Mouse (Mus musculus): Measurements from ENCODE around the gene Kantr.
"Not testable (repeated sequence)": the region's sequence is repeated elsewhere in the genome, so short reads cannot be mapped to it uniquely, and the experiment has no call there.

Gene Kantr

GRCm38 (mm10) chrX:152326996-152327688 lies at the start of gene Kantr:
Gene Kantr (minus strand): TSS chrX:152327495.
- CTCF ChIA-PET: no interaction called here

GRCm38 (mm10) chrX:152368397-152369273 lies 41.3 kb upstream of the Kantr start, which contains the start of gene Gpr173:
Gene Gpr173 (minus strand): TSS chrX:152368704.
- CTCF ChIA-PET: no interaction called here

DNA sequence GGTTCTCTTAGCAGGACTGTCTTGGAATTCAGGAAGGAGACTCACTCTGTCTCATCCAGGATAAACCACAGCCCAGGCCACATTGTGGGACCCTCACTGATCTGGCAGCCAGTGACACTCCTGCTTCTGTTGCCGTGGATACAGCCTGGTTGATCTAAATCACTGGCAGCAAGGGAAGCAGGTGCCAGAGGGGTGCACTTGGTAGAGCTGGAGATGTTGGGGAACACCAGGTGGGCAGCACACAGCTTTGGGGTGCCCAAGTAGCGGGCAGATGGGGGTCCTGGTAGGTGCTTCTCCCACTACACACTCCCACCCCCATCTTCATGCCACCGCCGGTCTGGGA lies 40.7 kb upstream of the Kantr start:
- CTCF ChIA-PET: no interaction called here

- CTCF ChIA-PET: no interaction called here
These were observed 39.1 kb upstream of the Kantr start for GRCm38 (mm10) chrX:152366418-152366817.

GRCm38 (mm10) chrX:152352553-152353153 lies 25.4 kb upstream of the Kantr start:
- CTCF ChIA-PET: no interaction called here

- CTCF ChIA-PET: interaction anchor here (1.1 kb wide), 1 partner anchor 23 kb away, joined by 3 read pairs; no protein-coding TSS in a partner anchor
These were observed 19.7 kb upstream of the Kantr start for GRCm38 (mm10) chrX:152347041-152347440.

GRCm38 (mm10) chrX:152346587-152346986 lies 19.3 kb upstream of the Kantr start:
- CTCF ChIA-PET: interaction anchor here (1.1 kb wide), 1 partner anchor 23 kb away, joined by 3 read pairs; no protein-coding TSS in a partner anchor

- CTCF ChIA-PET: interaction anchor here (0.7 kb wide), 1 partner anchor 11 kb away, joined by 3 read pairs; no protein-coding TSS in a partner anchor
These were observed 15.6 kb upstream of the Kantr start for GRCm38 (mm10) chrX:152342903-152343302.

GRCm38 (mm10) chrX:152342358-152342901 lies 15.1 kb upstream of the Kantr start, which contains the start of gene Tspyl2:
Gene Tspyl2 (minus strand): TSS chrX:152342425.
- CTCF ChIA-PET: no interaction called here

DNA sequence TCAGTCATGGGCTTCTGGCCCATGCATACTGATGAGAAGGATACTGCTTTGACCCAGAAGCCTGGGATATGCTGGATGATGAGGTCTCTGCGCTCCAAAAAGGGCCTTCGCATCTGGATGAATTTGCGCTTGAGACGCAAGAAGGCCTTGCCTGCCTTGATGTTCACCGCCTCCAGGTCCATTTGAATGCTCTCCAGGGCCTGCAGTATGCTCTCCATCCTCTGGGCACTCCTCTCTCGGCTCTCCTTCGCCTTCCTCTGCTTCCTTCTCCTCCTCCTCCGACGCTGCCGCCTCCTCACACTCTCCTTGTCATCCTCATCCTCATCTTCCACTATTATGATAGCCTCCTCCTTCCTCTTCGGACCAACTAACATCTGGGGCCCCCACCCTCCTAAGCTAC lies 14.2 kb upstream of the Kantr start:
- CTCF ChIA-PET: no interaction called here

DNA sequence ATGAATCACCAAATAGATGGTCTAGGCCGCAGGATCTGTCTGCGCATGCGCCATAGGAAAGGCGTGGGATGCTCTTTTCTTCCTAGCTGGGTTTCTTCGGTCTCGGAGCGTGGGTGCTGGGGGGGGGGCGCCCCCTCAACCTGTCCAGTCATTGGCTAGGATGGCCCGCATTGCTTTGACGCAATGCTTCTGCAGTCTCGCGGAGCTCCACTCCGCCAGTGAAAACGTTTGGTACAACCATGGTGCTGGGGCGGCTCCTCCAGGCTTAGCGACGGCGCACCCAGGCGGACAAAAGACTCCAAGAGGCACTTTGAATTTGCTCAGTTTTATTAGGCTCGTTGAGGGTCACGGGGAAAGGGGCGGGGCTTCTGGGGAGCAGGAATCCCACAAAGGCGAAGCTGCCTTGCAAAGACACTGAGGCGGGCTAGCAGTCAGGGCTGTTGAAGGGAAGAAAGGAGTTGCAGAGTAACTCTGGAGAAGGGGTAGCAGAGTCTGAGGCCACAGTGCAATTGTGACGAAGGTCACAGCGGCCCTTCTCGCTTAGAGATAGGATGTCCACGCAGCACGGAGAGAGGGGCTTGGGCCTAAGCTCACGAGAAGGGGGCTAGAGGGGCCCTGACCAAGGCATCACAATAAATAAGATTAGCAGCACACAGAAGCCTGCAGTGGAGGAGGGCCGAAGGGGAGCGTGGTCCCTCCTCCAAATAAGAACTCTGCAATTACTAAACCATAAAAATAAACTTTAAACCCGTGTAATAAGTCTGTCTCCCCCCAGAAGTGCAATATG lies 9.4 kb upstream of the Kantr start:
- CTCF ChIA-PET: interaction anchor here (0.6 to 0.7 kb wide), 2 partner anchors 75 to 104 kb away, joined by 4 to 7 read pairs; no protein-coding TSS in a partner anchor

DNA sequence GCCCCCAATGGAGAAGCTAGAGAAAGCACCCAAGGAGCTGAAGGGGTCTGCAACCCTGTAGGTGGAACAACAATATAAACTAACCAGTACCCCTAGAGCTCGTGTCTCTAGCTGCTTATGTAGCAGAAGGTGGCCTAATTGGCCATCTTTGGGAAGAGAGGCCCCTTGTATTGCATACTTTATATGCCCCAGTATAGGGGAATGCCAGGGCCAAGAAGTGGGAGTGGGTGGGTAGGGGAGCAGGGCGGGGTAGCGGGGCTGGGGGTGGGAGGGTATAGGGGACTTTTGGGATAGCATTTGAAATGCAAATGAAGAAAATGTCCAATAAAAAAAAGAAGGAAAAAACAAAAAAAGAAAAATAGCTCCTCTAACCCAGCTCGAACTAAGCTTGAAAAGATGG lies 8.8 kb upstream of the Kantr start:
- CTCF ChIA-PET: interaction anchor here (0.6 kb wide), 1 partner anchor 104 kb away, joined by 7 read pairs; no protein-coding TSS in a partner anchor

DNA sequence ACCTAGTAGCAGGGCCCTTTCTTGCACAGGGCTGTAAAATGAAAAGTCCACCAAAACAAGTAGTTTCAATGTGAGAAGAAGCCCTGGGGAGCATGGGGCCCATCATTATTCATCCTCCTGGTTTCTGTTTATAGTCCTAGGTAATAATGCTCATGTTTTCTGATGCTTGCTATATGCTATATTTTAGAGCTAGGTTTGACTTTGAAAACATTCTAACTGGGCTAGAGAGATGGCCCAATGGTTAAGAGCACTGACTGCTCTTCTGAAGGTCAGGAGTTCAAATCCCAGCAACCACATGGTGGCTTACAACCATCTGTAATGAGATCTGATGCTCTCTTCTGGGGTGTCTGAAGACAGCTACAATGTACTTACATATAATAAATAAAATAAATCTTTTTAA lies 2.1 kb upstream of the Kantr start:
- CTCF ChIA-PET: interaction anchor here (0.7 kb wide), 1 partner anchor 14 kb away, joined by 3 read pairs; no protein-coding TSS in a partner anchor

GRCm38 (mm10) chrX:152327689-152328052 lies 376 bp upstream of the Kantr start:
- CTCF ChIA-PET: no interaction called here

GRCm38 (mm10) chrX:152323584-152323983 lies 3.7 kb downstream of the Kantr start:
- CTCF ChIA-PET: no interaction called here

DNA sequence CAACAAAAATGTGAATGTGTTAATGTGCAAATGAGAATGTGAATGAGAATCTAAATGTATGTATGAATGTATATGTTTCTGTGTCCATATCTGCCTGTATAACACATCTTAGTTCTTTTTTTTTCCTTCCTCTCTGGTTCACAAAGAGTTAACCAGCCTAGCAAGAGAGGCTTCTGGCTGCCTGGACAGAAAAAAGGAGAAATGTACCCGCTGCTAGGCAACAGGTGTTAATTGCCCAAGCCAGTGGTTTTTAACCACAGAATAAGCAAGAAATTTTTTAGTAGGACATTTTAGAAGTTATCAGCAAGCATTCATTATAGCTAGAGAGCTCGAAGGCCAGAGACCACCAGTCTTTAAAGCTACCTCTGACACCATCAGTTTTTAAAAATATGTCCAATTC lies 4.5 kb downstream of the Kantr start:
- CTCF ChIA-PET: no interaction called here

DNA sequence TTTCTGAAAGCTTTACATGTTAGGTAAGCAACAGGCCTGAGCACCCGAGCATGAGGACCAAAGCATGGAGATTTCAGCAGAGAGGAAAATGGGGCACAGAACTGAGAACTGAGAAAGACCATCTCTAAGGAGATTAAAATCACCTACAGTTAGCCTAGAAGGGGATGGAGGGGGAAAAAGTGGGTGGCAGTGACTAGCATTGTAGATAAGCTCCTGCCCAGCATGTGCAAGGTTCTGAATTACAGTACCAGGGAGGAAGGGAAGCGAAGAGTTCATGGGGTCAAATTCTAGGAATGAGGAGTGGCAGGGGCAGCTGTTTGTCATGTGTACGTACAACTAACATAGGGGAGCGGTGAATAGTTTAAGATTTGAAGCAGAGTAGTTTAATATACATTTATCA lies 6.8 kb downstream of the Kantr start:
- CTCF ChIA-PET: no interaction called here

GRCm38 (mm10) chrX:152307942-152308341 lies 19.4 kb downstream of the Kantr start:
- CTCF ChIA-PET: no interaction called here

DNA sequence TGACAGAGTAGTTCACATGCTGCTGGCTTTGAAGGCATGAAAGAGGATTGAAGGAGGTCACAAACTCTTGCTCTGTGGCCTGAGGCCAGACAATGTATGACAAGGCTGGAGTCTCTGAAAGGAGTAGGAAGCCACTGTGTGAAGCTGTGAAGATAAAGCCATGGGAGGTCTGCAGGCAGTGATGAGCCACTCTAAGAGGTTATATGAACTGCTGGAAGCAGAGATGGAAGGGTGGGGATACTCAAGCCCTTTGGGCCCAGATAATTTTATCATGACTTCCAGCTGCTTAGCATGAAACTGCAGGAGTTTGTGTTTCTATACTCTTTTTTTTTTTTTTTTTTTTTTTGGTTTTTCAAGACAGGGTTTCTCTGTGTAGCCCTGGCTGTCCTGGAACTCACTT lies 19.9 kb downstream of the Kantr start:
- CTCF ChIA-PET: no interaction called here

GRCm38 (mm10) chrX:152306224-152306623 lies 21.1 kb downstream of the Kantr start:
- CTCF ChIA-PET: no interaction called here

DNA sequence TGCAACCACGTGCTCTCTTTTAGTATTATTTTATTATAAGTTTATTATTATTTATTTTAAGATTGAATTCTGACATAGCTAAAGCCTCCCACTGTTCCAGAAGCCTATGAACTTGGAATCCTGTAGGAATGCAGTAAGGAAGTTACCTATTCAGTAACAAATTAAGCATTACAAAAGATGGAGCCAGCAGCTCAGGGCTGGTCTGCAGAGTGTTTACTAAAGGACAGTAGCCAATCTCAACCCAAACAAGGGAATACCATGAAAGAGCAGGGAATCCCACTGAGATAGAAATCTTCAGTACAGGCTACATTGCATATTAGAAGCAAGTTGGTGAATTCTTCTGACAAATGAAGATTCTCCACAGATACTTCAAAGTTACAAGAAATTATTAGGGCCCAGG lies 40.3 kb downstream of the Kantr start:
- CTCF ChIA-PET: not testable (repeated sequence)
